Mouse (Mus musculus) cerebellum, adult 9-11 months (tissue): ENCODE results near the gene Chmp6.

Experiments
- DNase-seq: peaks from one replicate; pipeline ENCODE4 v3.0.0; 2022

Gene Chmp6

DNA sequence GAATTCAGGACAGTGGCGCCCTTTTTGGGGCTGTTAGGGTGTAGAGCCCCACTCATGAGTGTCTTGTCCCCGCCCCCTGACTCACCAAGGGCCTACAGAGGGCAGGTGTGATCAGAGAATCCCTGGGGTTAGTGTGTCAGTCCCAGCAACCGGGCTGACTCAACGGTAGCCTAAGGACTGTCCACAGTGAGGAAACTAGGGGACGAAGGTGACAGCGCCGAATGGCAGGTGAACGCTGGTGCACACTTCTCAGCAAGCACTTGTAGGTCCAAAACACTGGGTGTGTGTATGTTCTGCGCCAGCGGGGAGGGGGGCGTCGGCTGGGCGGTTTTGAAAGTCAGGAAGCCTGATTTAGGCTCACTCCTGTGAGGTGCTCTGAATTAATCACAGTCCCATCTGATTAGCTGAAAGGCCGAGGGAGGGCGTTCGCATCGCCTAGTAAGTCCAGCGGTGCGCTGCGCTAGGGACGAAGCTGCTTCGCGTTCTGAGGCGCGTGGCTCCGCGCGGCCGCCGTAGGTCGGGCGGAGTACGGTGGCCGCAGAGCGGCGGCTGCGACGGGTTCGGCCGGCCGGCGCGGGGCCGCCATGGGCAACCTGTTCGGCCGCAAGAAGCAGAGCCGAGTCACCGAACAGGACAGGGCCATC is at the start of gene Chmp6:
Gene Chmp6, plus strand, starts transcription at position 151 of the 644 bp plus-strand sequence.
- peak; percentile 90 for DNase-seq

- no peak for DNase-seq
Measured at GRCm38 (mm10) chr11:119866837-119867236, 46.4 kb upstream of the Chmp6 start.

GRCm38 (mm10) chr11:119868138-119868537 is 45.1 kb upstream of the Chmp6 start:
- DNase-seq: no peak

DNA sequence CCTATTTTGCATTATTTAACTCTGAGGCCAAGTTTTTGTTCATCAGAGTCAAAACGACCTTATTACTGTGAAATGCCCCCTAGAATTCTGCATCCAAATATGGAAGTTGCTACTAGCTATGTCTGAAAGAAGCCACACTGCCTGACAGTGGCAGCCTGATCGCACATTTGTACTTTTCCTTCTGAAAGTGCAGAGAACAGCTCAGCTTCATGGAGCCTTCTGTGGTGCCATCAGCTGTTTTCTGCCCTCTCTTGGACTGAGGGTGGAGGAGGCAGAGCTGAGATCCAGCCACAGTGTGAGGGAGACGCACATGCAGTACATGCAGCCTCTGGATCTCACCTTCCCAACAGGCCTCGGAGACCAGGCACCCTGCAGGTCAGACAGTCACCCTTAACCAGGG is 44.7 kb upstream of the Chmp6 start:
- DNase-seq: no peak

DNA sequence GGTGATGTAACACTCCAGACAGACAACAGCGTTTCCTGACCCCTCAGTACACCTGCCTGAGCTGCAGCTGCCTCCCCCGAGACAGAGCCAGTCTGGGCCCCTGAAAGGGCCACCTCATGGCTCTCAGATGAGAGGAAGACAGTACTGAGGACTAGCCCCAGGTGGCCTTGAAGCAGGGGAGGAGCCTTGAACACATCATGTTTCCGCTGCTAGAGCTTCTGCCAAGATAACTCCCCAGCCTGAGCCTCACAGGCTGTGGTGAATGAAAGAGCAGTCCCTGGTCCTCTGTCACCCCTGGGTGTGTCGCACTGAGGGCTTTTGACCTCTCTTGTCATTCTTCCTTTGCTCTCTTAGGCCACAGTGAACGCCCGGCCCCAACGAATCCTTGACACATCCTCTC is 42.1 kb upstream of the Chmp6 start:
- no peak for DNase-seq

DNA sequence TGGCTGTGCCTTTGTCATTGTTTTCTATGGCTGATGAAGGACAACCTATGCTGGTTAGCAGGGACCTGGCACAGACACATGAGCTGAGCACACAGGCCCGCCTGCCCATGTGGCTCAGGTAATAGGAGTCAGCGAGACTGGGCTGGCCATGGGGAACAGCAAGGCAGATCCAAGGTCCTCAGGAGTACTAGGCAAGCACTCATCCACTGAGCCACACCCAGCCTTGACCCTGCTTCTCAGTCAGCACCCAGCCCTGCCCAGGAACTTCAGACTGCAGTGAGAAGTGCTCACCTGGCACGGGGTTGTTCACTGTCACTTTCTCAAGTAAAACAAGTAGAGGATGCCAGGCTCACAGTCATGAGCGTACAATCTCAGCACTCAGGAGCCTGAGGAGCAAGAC is 39.6 kb upstream of the Chmp6 start:
- no peak for DNase-seq

DNA sequence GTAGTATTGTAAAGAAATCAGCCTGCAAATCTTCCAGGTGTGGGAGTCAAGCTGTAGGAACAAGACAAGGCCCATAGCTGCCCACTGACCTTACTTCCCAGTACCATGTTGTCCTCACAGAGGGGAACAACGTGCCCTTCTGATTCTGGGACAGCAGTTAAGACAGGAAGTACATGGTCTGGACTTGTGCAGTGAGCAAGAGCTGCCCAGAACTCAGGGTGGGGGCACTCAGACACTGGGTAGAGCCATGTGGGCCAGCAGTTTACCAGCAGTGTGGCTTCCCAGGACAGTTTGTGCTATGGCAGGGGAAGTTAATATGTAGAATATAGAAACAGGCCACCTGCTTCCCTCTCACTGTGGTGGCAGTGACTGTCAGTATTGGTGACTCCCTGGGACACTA is 38.4 kb upstream of the Chmp6 start:
- DNase-seq: no peak

DNA sequence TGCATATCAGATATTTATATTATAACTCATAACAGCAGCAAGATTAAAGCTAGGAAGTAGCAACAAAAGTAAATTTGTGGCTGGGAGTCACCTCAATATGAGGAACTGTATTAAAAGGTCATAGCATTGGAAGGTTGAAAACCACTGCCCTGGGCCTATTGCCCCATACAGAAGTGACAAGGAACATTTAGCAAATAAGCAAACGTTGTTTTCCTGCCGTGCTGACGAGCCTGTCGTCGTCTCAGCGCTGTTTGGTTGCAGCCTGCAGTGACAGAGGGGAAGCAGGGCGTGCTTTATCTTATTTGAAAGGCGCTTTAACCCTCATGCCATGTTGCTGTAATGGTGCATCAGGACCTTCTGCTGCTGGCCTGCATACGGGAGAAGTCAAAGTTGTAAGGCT is 37.6 kb upstream of the Chmp6 start:
- DNase-seq: no peak

GRCm38 (mm10) chr11:119877124-119877523 is 36.1 kb upstream of the Chmp6 start:
- DNase-seq: no peak

- no peak for DNase-seq
Measured at GRCm38 (mm10) chr11:119879573-119879972, 33.7 kb upstream of the Chmp6 start.

DNA sequence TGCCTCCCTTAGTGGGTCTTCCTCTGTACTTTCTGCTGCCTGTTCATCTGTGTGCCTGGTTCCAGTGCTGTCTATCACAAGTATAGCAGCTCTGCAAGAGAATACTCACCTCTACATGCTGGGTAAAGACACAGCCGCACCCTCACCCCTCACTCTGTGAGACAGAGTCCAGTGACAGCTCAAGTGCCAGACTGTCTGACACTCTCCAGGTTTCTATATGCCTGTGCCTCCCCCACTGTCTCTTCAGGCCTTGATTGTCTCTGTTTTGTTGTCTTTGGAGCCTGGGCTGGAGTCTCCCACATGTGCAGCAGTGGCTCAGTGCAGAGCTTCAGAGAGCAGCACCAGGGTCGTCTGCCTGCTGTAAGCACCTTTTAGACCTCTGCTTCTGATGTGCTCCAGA is 29.6 kb upstream of the Chmp6 start:
- no peak for DNase-seq

- no peak for DNase-seq
Measured at GRCm38 (mm10) chr11:119889966-119890365, 23.3 kb upstream of the Chmp6 start.

- DNase-seq: peak; percentile 76
Measured at GRCm38 (mm10) chr11:119891601-119892215, 21.5 kb upstream of the Chmp6 start.

GRCm38 (mm10) chr11:119893667-119894236 is 19.5 kb upstream of the Chmp6 start:
- DNase-seq: no peak

DNA sequence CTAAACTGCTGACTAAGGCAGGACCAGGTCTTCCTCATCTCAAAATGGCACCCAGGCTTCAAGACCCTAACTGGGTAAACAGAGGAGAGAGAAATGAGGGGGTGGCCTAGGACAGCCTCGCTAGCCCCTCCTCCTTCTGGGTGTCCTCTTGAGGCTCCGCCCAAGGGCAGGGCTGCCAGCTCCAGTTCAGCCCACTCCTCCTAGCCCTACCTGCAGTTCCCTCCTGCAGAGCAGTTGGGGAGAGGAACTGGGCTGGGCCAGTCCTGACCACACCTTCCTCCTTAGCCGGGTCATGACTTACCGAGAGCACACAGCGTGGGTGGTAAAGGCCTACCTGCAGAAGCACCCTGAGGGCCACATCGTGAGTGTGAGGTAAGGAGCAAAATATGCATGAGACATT is 18.6 kb upstream of the Chmp6 start:
- DNase-seq: no peak

DNA sequence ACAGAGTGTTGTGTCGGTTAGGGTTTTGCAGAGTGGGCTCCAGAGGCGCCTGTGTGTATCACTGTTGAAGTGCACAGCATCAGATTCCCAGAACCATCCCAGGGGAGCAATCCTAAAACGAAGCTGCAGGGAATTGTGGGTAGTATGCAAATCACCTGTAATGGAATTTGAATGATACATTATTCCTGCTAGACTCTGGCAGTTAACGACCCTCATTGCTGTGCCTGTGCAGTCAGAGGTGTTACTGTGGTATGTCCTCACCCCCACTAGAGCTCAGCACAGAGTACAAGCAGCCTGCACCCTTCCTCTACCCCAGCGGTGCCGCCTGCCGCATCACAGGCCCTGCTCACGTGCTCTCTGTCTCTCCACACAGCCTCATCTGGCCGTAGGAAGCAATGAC is 16.2 kb upstream of the Chmp6 start:
- DNase-seq: no peak

DNA sequence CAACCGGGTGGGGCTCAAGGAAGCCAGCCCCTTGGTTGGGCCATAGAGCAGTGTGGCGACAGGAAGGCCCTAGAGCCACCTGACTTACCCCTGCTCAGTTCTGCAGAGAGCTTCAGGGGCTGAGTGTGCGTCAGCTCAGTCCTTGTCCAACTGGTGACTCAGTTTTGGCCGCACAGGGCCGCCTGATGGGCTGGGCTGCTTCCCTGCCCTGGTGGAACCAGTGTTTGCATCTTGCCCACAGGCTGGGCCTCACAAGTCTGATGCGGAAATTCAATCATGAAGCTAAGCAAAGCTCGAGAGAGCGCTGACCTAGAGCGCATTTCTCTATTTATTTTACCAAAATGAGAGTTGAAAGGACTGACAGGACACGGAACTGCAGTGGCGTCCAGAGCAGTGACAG is 14.3 kb upstream of the Chmp6 start:
- no peak for DNase-seq

DNA sequence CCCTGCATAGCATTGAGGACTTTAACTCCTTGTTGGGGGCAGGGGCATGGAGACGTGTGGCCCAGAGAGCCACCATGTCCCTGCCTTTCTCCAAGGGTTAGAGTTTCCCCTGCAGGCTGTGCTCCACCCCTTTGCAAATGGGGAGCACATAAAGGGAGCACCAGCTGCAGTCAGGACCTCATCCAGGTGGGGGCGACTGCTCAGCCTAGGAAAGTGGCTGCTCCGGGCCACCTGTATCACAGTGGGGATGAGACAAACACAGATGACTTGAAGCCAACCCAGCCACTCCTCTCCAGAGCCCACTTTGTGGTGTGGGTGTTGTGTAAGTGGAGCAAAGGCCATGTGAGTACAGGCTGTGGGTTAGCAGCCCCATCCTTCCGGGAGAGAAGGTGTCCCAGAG is 12.1 kb upstream of the Chmp6 start:
- no peak for DNase-seq

GRCm38 (mm10) chr11:119902891-119903290 is 10.3 kb upstream of the Chmp6 start:
- DNase-seq: no peak

DNA sequence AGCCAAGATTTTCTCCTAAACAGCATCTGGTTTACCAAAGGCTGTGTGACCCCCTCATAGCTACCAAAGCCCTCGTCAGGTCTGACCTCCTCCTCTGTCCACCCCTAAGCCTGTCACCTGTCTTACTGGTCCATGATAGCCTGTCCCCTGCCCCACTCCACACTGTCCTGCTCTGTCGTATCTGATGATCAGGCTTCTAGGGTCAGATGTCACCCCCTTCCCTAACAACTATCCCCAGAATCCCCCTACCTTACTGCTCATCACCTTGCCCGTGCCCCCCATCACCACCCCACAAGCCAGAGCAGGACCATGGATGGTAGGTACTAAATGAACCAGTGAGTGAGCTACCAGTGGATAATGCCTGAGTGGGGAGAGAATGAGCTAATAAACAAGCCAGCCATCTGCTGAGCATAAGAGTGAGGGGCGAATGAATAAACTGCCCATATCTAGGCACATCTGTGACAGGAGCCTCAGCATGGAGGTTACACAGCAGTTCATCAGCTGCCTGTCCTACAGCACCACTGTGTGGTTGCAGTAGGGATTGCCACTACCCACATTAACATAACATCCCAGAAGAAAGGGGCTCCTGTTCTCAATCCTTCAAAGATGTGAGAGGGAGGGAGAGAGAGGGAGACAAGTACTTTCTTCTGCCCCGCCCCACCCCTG is 8.5 kb upstream of the Chmp6 start:
- DNase-seq: peak; percentile 74

DNA sequence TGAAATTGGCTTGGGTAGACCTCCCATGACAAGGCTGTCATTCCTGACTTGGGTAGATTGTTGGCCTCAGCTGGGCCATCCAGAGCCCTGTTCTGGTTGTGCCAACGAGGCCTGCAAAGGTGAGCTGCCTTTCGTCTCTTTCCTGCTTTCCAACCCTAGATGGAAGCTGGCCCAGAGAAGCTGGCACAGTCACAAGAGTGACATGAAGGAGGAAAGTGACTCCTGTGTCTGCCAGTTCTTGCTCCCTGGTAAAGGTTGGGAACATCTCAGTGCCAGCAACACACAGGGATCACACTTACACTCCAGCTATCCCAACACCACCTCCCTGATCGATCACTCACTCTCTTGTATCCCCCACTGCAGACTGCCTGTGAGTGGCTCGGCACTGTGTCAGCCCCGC is 7.4 kb upstream of the Chmp6 start:
- peak; percentile 66 for DNase-seq

- DNase-seq: no peak
Measured at GRCm38 (mm10) chr11:119907006-119907650, 6.1 kb upstream of the Chmp6 start.

- DNase-seq: no peak
Measured at GRCm38 (mm10) chr11:119907711-119908110, 5.5 kb upstream of the Chmp6 start.

DNA sequence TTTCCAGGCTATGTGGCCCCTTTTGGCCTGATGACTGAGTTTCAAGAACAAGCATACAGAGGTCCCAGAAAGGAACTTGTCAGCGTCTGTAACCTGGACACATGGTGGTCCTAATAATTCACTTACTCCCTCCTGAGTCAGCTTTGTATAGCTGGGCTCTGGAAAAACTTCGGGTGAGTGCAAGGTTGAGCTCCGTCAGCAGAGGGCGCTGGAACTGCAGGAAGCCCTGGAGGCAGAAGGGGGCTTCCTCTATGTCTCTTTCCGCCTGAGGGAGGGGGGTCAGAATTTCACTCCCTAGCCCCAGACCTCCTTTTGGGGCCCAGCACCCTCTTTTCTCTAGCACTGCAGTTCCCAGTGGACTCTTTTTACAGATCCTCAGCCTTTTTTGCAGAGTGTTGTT is 3.8 kb upstream of the Chmp6 start:
- DNase-seq: no peak
